Comparison of ENCODE assay signal across 20 mouse cellular contexts in the genomic region with DNA sequence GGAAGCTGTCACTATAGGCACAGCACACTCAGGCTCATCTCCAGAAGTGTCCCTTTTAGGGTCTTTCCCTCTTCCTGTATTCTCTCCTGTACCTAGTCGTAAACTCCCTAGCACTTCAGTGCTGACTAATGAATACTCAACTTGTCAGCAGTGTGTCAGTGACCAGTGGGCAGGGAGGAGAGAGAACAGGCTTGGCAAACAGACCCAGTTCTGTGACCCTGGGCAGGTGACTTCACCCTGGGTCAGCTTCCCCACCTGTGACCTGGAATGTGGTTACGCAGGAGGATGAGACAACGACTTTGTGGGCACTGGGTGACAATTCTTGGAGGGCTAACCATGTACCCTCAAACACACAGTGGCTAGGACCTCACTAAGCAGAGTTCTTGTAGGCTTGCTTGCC. TPM values are rescaled to one million over a fixed set of nuclear protein-coding genes. Genes with fewer than 3 reads are reported as not detected.
"Had no signal": no experiment of that assay in that cellular context is flagged by ENCODE, and none has a peak within 500 bp of the region (broad histone marks: within the 10 kb centered on the region; RNA-seq: fewer than 3 reads in every experiment).

No protein-coding gene starts in this region.

- H3K4me2 ChIP-seq: limb, embryonic 15.5 days; liver, embryonic 13.5 days; liver, embryonic 15.5 days; lung, embryonic 14.5 days; neural tube, embryonic 13.5 days; neural tube, embryonic 15.5 days had no signal

- H3K9ac ChIP-seq: limb, embryonic 15.5 days; liver, embryonic 13.5 days; liver, embryonic 15.5 days; lung, embryonic 14.5 days; neural tube, embryonic 13.5 days; neural tube, embryonic 15.5 days had no signal

- H3K9me3 ChIP-seq: limb, embryonic 15.5 days; liver, embryonic 13.5 days; neural tube, embryonic 13.5 days; neural tube, embryonic 15.5 days had no signal

- H3K4me3 ChIP-seq: limb, embryonic 15.5 days; liver, embryonic 13.5 days; liver, embryonic 15.5 days; midbrain, embryonic 10.5 days; myocyte; neural tube, embryonic 13.5 days; neural tube, embryonic 15.5 days had no signal

- H3K27me3 ChIP-seq: limb, embryonic 15.5 days; liver, embryonic 13.5 days; liver, embryonic 15.5 days; neural tube, embryonic 13.5 days; neural tube, embryonic 15.5 days had no signal

- DNase-seq: liver, embryonic 13.5 days; lung, adult 18-20 months; lung, embryonic 14.5 days; lung, postnatal 10 days; lung, postnatal 4 days; right cerebral cortex, adult 18-20 months; right cerebral cortex, postnatal 25 days; right cerebral cortex, postnatal 4 days; spleen, adult 18-20 months; thymus, adult 2 months; thymus, postnatal 25 days; thymus, postnatal 4 days had no signal

- H3K27ac ChIP-seq: limb, embryonic 15.5 days; liver, embryonic 13.5 days; liver, embryonic 15.5 days; midbrain, embryonic 10.5 days; neural tube, embryonic 13.5 days; neural tube, embryonic 15.5 days had no signal

RNA-seq across cellular contexts. Expression of a gene that starts 44.3 kb away (rescaled TPM):
- polyA plus RNA-seq: liver, embryonic 13.5 days; neural tube, embryonic 11.5 days; urinary bladder, adult 2 months had no signal
